Mouse (Mus musculus) G1E (cell line): ENCODE data around the gene Gpr119.

Experiments
- CTCF ChIP-seq: IDR thresholded peaks from 2 replicates; pipeline ENCODE4 v1.5.1; 2012; ENCODE audit warnings: low read depth, low read length, inconsistent platforms, mixed read lengths
- GATA1 ChIP-seq: IDR thresholded peaks from 2 replicates; pipeline ENCODE4 v1.6.1; 2012; ENCODE audit warnings: borderline replicate concordance, low read length, inconsistent platforms, mixed read lengths
- POLR2AphosphoS5 ChIP-seq: IDR thresholded peaks from 2 replicates; pipeline ENCODE4 v1.6.1; 2012; ENCODE audit warnings: low read depth, low read length, inconsistent platforms; ENCODE audit not compliant: insufficient replicate concordance

DNA sequence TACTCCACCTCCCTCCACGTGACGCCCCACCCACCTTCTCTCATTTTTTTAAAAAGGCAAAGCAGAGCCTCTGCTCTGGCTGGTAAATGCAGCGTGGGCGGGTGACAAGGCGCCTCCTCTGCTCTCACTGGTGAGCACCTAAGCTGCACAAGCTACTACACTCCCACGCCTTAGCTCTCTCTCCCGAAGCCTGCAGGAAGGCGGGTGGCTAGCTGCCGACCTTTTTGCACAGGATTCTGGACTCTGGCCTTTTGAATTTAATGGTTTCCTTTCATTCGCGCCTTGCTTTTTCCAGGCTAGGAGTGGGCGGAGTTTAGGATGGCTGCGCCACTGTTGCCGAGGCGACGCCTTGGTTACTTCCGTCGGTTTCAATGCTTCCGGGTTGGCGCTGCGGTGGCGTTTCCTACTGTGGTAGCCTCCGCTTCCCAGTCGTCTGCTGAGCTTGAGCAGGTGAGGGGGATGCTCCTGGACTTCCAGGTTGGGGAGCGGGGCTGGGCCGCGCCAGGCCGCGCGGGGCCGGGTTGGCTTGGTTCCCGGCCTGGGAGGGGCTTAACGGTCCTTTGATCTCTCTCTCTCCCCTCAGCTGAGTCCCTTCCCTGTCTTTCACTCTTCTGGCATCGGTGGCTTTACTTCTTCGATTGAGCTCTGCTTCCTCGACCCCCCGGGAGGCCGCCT, 50.8 kb downstream of the Gpr119 start, which contains the start of gene Slc25a14:
- TF ChIP-seq CTCF, result no peak
- no peak for TF ChIP-seq GATA1
- TF ChIP-seq POLR2AphosphoS5, result no peak
